Mouse (Mus musculus) erythroblast, adult 5-6 weeks (primary cell): ENCODE data around the gene Lipf. TPM values are rescaled to one million over a fixed set of nuclear protein-coding genes. Genes with fewer than 3 reads are reported as not detected.

Source experiments
- ATAC-seq: replicated peaks from 2 replicates; pipeline ENCODE4 v1.8.0; 2016; ENCODE audit warnings: moderate number of reproducible peaks, mild to moderate bottlenecking, moderate TSS enrichment, inconsistent platforms; ENCODE audit not compliant: poor library complexity, low FRiP score, severe bottlenecking
- total RNA-seq, 2 experiments: library from RNA; stranded (forward) in 1 of 2; stranded (reverse) in 1 of 2; fragments of 150-400 nt in 1 of 2; fragments of 200-764, 138-1000 nt in 1 of 2; gene quantifications; 2 replicates each; pipeline versions ENCODE4 v1.2.3 to v1.2.4; 2015 to 2017; ENCODE audit warnings: low replicate concordance in 2 of 2

Gene Lipf
- not detected in 2 replicates for total RNA-seq (2015; ENCODE audit: low replicate concordance)
- total RNA-seq (2017; ENCODE audit: low replicate concordance): not detected in 2 replicates

- ATAC-seq: no peak
These were observed at the start of gene Lipf for GRCm38 (mm10) chr19:33960887-33961286. Lipf (plus strand) TSS chr19:33961187.

DNA sequence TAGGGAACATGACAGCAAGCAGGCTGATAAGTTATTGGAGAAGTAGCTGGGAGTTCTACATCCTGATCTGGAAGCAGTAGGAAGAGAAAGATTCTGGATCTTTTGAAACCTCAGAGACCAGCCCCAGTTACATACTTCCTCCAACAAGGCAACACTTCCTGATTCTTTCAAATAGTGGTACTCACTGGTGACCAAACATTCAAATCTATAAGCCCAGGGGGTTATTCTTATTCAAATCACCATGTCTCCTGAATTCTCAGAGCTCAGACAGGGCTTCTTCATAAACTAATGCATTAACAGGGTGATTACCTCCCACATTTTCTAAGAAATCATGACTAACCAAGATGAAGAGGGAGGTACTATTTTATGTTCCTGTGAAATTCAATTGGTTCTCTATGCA is 36.9 kb upstream of the Lipf start:
- ATAC-seq: no peak

DNA sequence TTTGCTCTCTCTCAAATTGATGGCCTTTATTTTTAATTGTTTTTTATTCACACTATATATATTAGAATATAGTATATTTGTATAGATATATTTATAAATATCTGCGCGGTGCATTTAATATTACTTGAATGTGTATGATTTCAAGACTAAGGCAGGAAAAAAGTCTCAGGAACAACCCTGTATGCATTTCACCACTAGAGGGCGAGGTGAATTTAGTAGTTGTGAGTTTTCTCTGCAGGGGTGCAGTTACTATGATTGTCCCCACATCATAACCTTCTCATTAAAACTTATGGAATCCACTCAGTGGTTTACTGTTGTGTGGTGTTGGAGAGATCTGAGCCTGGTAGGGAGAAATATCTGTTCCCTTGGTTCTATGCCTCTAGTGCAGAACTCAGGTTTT is 18.0 kb downstream of the Lipf start:
- no peak for ATAC-seq

DNA sequence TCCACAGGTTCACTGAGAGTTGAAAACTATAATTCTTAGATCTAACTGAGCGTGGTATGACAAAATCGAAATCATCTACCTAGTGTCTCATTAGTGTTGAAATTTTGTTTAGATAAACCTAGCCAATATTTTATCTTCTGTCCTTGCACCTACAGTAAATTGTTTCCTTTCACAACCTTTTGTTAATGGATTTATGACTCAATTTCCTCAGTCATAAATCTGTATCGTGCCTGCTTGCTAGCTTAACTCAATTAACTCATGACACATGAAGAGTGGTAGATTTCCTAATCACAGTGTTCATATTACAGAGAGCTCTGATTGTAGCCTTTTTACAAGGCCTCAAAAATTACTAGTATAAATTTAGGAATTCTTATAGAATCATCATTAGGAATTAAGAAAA is 22.1 kb downstream of the Lipf start:
- ATAC-seq: no peak

GRCm38 (mm10) chr19:34008002-34008401 is 47.0 kb downstream of the Lipf start, which contains the start of gene Lipk:
Lipk (plus strand) TSS chr19:34008290.
- no peak for ATAC-seq

- ATAC-seq: no peak
These were observed 60.6 kb downstream of the Lipf start for GRCm38 (mm10) chr19:34021440-34022172.

DNA sequence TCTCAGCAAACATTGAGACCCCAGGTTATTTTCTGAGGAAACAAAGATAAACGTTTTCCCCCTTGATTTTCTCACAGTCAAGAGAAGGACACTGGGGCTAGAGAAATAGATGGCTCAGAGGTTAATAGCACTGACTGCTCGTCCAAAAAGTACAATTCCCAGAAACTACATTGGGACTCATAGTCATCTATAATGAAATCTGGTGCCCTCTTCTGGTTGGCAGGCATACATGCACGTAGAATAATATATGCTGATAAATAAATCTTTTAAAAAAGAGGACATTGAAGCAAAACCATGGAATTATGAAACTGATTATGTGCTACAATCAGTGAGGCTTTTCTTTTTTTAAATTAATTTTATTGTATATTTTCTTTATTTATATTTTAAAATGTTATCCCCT is 61.8 kb downstream of the Lipf start:
- ATAC-seq: no peak

Other genes starting within 250 kb of the Lipf start
- not detected in 2 replicates for gene Lipo2, start 209.8 kb upstream of the Lipf start, total RNA-seq (2015; ENCODE audit: low replicate concordance)
- not detected in 2 replicates for gene Lipo2, start 209.8 kb upstream of the Lipf start, total RNA-seq (2017; ENCODE audit: low replicate concordance)
- 5.0 and 7.7 TPM in 2 replicates for gene Lipo3, start 199.2 kb upstream of the Lipf start, total RNA-seq (2015; ENCODE audit: low replicate concordance)
- 0.98 and 2.7 TPM in 2 replicates for gene Lipo3, start 199.2 kb upstream of the Lipf start, total RNA-seq (2017; ENCODE audit: low replicate concordance)
- gene Lipo1, start 173.7 kb upstream of the Lipf start, total RNA-seq (2015; ENCODE audit: low replicate concordance): not detected in 2 replicates
- not detected in 2 replicates for gene Lipo1, start 173.7 kb upstream of the Lipf start, total RNA-seq (2017; ENCODE audit: low replicate concordance)
- gene Lipk, start 47.1 kb downstream of the Lipf start, total RNA-seq (2015; ENCODE audit: low replicate concordance): not detected in 2 replicates
- not detected in 2 replicates for gene Lipk, start 47.1 kb downstream of the Lipf start, total RNA-seq (2017; ENCODE audit: low replicate concordance)
- not detected in 2 replicates for gene Lipn, start 106.2 kb downstream of the Lipf start, total RNA-seq (2015; ENCODE audit: low replicate concordance)
- not detected in 2 replicates for gene Lipn, start 106.2 kb downstream of the Lipf start, total RNA-seq (2017; ENCODE audit: low replicate concordance)
- not detected in 2 replicates for gene Lipm, start 139.7 kb downstream of the Lipf start, total RNA-seq (2015; ENCODE audit: low replicate concordance)
- not detected in 2 replicates for gene Lipm, start 139.7 kb downstream of the Lipf start, total RNA-seq (2017; ENCODE audit: low replicate concordance)
- gene Ankrd22, start 204.9 kb downstream of the Lipf start, total RNA-seq (2015; ENCODE audit: low replicate concordance): 4.0 and 17.5 TPM in 2 replicates
- gene Ankrd22, start 204.9 kb downstream of the Lipf start, total RNA-seq (2017; ENCODE audit: low replicate concordance): 4.6 and 8.0 TPM in 2 replicates
- 8.6 and 12.5 TPM in 2 replicates for gene Stambpl1, start 231.0 kb downstream of the Lipf start, total RNA-seq (2015; ENCODE audit: low replicate concordance)
- gene Stambpl1, start 231.0 kb downstream of the Lipf start, total RNA-seq (2017; ENCODE audit: low replicate concordance): 2.9 and 9.8 TPM in 2 replicates